16 mouse cellular contexts compared by ENCODE assay signal in genomic region chr4:156058826-156059225, GRCm38 (mm10). TPM values are rescaled to one million over a fixed set of nuclear protein-coding genes. Genes with fewer than 3 reads are reported as not detected.
DNase-seq lines count a peak whose midpoint lies in the region; ATAC-seq and TF ChIP-seq lines count a peak whose summit lies in the region.
"Had no signal": no experiment of that assay in that cellular context is flagged by ENCODE, and none has a peak within 500 bp of the region (broad histone marks: within the 10 kb centered on the region; RNA-seq: fewer than 3 reads in every experiment).

No protein-coding gene starts in this region.

- peak overlapping the region; percentile 47 for H3K4me3 ChIP-seq in kidney, embryonic 16.5 days (ENCODE audit: low read length)
- H3K4me3 ChIP-seq in ES-E14 (ENCODE audit: insufficient read depth in 1 of 2, low read depth in 1 of 2, low read length in 2 of 2, poor library complexity in 1 of 2, severe bottlenecking in 1 of 2): peak overlapping the region; percentile 57 to 66
- peak overlapping the region; percentile 30 for H3K4me3 ChIP-seq in embryonic facial prominence, embryonic 12.5 days
- peak overlapping the region; percentile 29 for H3K4me3 ChIP-seq in limb, embryonic 13.5 days
- no peak overlapping the region for H3K4me3 ChIP-seq in left cerebral cortex, adult 2 months
- H3K4me3 ChIP-seq in forebrain, embryonic 11.5 days (ENCODE audit: low read depth, low read length): no peak overlapping the region
- H3K4me3 ChIP-seq: liver, embryonic 12.5 days; megakaryocyte, embryonic 14.5 days had no signal

- H3K27ac ChIP-seq in kidney, embryonic 16.5 days (ENCODE audit: low read length): peak overlapping the region; percentile 98
- peak overlapping the region; percentile 66; the same call in 1 of the 2 replicates for H3K27ac ChIP-seq in ES-E14 (ENCODE audit: insufficient read depth, low read depth, low read length, poor library complexity, severe bottlenecking)
- H3K27ac ChIP-seq in embryonic facial prominence, embryonic 12.5 days: peak overlapping the region; percentile 43
- H3K27ac ChIP-seq in limb, embryonic 13.5 days: 0 out of 2 replicates have a peak overlapping the region, but pooled peaks have one; percentile 33
- H3K27ac ChIP-seq in left cerebral cortex, adult 2 months: no peak overlapping the region
- no peak overlapping the region for H3K27ac ChIP-seq in forebrain, embryonic 11.5 days (ENCODE audit: low read depth, low read length)
- H3K27ac ChIP-seq: liver, embryonic 12.5 days had no signal

- no peaks in the 10 kb centered on the region for H3K9me3 ChIP-seq in kidney, embryonic 16.5 days (ENCODE audit: low read length)
- H3K9me3 ChIP-seq in ES-E14 (ENCODE audit: control insufficient read depth, insufficient read depth, low read depth, low read length): no peaks in the 10 kb centered on the region
- H3K9me3 ChIP-seq in embryonic facial prominence, embryonic 12.5 days: no peaks in the 10 kb centered on the region
- H3K9me3 ChIP-seq in limb, embryonic 13.5 days: no peaks in the 10 kb centered on the region
- no peaks in the 10 kb centered on the region for H3K9me3 ChIP-seq in forebrain, embryonic 11.5 days (ENCODE audit: control insufficient read depth, low read length)
- H3K9me3 ChIP-seq: liver, embryonic 12.5 days; megakaryocyte, embryonic 14.5 days had no signal

- intact Hi-C loops in left cerebral cortex, adult 2 months (cut with DNase I): no loop called here

- WGBS in kidney, embryonic 16.5 days: 64% methylated on average over 9 of the region's 9 CpGs
- 70% methylated on average over 9 of the region's 9 CpGs for WGBS in embryonic facial prominence, embryonic 12.5 days
- WGBS in limb, embryonic 13.5 days: 74% methylated on average over 9 of the region's 9 CpGs
- 75% methylated on average over 9 of the region's 9 CpGs for WGBS in forebrain, embryonic 11.5 days

- H3K27me3 ChIP-seq in kidney, embryonic 16.5 days (ENCODE audit: insufficient read depth, low read length): no peaks in the 10 kb centered on the region
- no peaks in the 10 kb centered on the region; the same call in 1 of the 2 replicates for H3K27me3 ChIP-seq in embryonic facial prominence, embryonic 12.5 days
- no peaks in the 10 kb centered on the region for H3K27me3 ChIP-seq in limb, embryonic 13.5 days
- H3K27me3 ChIP-seq in forebrain, embryonic 11.5 days (ENCODE audit: control insufficient read depth, insufficient read depth, low read length): no peaks in the 10 kb centered on the region
- H3K27me3 ChIP-seq: CH12.LX had no signal

- peaks cover 11% of the 10 kb centered on the region for H3K4me1 ChIP-seq in kidney, embryonic 16.5 days (ENCODE audit: insufficient read depth, low read length)
- peaks cover 5 to 13% of the 10 kb centered on the region in 2 experiments; a peak in 3 of 4 replicates for H3K4me1 ChIP-seq in ES-E14 (ENCODE audit: control insufficient read depth in 2 of 2, insufficient read depth in 2 of 2, low read length in 2 of 2, poor library complexity in 1 of 2)
- no peaks in the 10 kb centered on the region for H3K4me1 ChIP-seq in embryonic facial prominence, embryonic 12.5 days
- peaks cover 12% of the 10 kb centered on the region for H3K4me1 ChIP-seq in limb, embryonic 13.5 days
- no peaks in the 10 kb centered on the region; the same call in 1 of the 2 replicates for H3K4me1 ChIP-seq in forebrain, embryonic 11.5 days (replicated peaks; ENCODE audit: control insufficient read depth, insufficient read depth, low read length)
- H3K4me1 ChIP-seq: liver, embryonic 12.5 days had no signal

- no peaks in the 10 kb centered on the region for H3K36me3 ChIP-seq in kidney, embryonic 16.5 days (ENCODE audit: insufficient read depth, low read length)
- peaks cover 3% of the 10 kb centered on the region; the same call in 1 of the 2 replicates for H3K36me3 ChIP-seq in ES-E14 (ENCODE audit: control insufficient read depth, insufficient read depth, low read length, poor library complexity, severe bottlenecking)
- no peaks in the 10 kb centered on the region for H3K36me3 ChIP-seq in embryonic facial prominence, embryonic 12.5 days
- no peaks in the 10 kb centered on the region for H3K36me3 ChIP-seq in limb, embryonic 13.5 days
- H3K36me3 ChIP-seq in forebrain, embryonic 11.5 days (ENCODE audit: control insufficient read depth, insufficient read depth, low read length): no peaks in the 10 kb centered on the region
- H3K36me3 ChIP-seq: liver, embryonic 12.5 days had no signal

- TF ChIP-seq CTCF in left cerebral cortex, adult 2 months (IDR thresholded peaks at IDR 0.05): no peak

- no peak for ATAC-seq in kidney, embryonic 16.5 days (ENCODE audit: low FRiP score, low TSS enrichment)
- no peak for ATAC-seq in embryonic facial prominence, embryonic 12.5 days (ENCODE audit: insufficient number of reproducible peaks, insufficient read depth, low FRiP score, low TSS enrichment)
- ATAC-seq in limb, embryonic 13.5 days (ENCODE audit: low FRiP score, low read depth): no peak
- no peak for ATAC-seq in forebrain, embryonic 11.5 days (replicated peaks; ENCODE audit: low FRiP score)

- peak overlapping the region; percentile 55 for H3K4me2 ChIP-seq in kidney, embryonic 16.5 days (replicated peaks; ENCODE audit: low read depth, low read length)
- peak overlapping the region; percentile 22 for H3K4me2 ChIP-seq in embryonic facial prominence, embryonic 12.5 days (replicated peaks)
- H3K4me2 ChIP-seq in limb, embryonic 13.5 days (replicated peaks): peak overlapping the region; percentile 27
- no peak overlapping the region for H3K4me2 ChIP-seq in forebrain, embryonic 11.5 days (ENCODE audit: low read depth, low read length, severe bottlenecking)
- H3K4me2 ChIP-seq: liver, embryonic 12.5 days had no signal

- in situ Hi-C loops in ES-E14 (cut with MboI; ENCODE audit: low sequenced_read_pairs in 2 of 2, unreplicated experiment in 2 of 2): no loop called here

- no peak for DNase-seq in kidney, adult 11 months
- DNase-seq in ES-E14 (ENCODE audit: low read depth, low spot score): no peak
- DNase-seq in left cerebral cortex, adult 2 months (ENCODE audit: extremely low spot score in 1 of 2, low spot score in 2 of 2): no peak
- no peak for DNase-seq in forebrain, embryonic 11.5 days (ENCODE audit: low spot score)
- DNase-seq: adrenal gland, postnatal 25 days; cerebellum, postnatal 14 days; gastrocnemius, postnatal 36 days; heart, postnatal 10 days; layer of hippocampus, postnatal 36 days had no signal

- H3K9ac ChIP-seq in kidney, embryonic 16.5 days (replicated peaks; ENCODE audit: low read length): peak overlapping the region; percentile 74
- H3K9ac ChIP-seq in ES-E14 (ENCODE audit: insufficient read depth, low read depth, low read length, poor library complexity, severe bottlenecking): peak overlapping the region; percentile 46
- peak overlapping the region; percentile 17; the same call in 1 of the 2 replicates for H3K9ac ChIP-seq in embryonic facial prominence, embryonic 12.5 days
- peak overlapping the region; percentile 56; the same call in 1 of the 2 replicates for H3K9ac ChIP-seq in limb, embryonic 13.5 days
- no peak overlapping the region for H3K9ac ChIP-seq in forebrain, embryonic 11.5 days (ENCODE audit: low read length)
- H3K9ac ChIP-seq: liver, embryonic 12.5 days had no signal

TF ChIP-seq in ES-E14, 5 proteins besides CTCF, POLR2A, EP300 and RAD21:
- TF ChIP-seq HCFC1 (IDR thresholded peaks at IDR 0.05; ENCODE audit: borderline replicate concordance, insufficient read depth, low read length) (no peak), ZC3H11A (IDR thresholded peaks at IDR 0.05; ENCODE audit: borderline replicate concordance, low read depth, low read length) (no peak), MAFK (IDR thresholded peaks at IDR 0.05; ENCODE audit: insufficient read depth, low read depth, low read length) (no peak), CHD2 (IDR thresholded peaks at IDR 0.05; ENCODE audit: low read depth, low read length) (no peak), ZNF384 (IDR thresholded peaks at IDR 0.05; ENCODE audit: low read depth, low read length) (no peak)

RNA-seq across cellular contexts. Expression of gene Ttll10, which starts 0.4 kb away (rescaled TPM):
- 7.4 and 10.1 TPM in 2 replicates for polyA plus RNA-seq in kidney, embryonic 16.5 days (2015; fragmentation: Nextera tagmentation; extraction: Ambion mirVana)
- 0.22 and 0.37 TPM in 2 replicates for total RNA-seq in ES-E14 (2012; rRNA removed)
- polyA plus RNA-seq in embryonic facial prominence, embryonic 12.5 days (2016; fragmentation: Nextera tagmentation; extraction: Ambion mirVana): 1.0 and 1.5 TPM in 2 replicates
- polyA plus RNA-seq in limb, embryonic 13.5 days (2015; fragmentation: Nextera tagmentation; extraction: Ambion mirVana): 0.70 and 1.1 TPM in 2 replicates
- total RNA-seq in left cerebral cortex, adult 2 months (2021): under 1 TPM in 1 of 2 experiments, not detected in 1; 0.79 TPM
- polyA plus RNA-seq in forebrain, embryonic 11.5 days (2014; fragmentation: Nextera tagmentation; extraction: Ambion mirVana): 0.23 and 0.33 TPM in 2 replicates
- total RNA-seq: gastrocnemius, postnatal 36 days; heart, postnatal 10 days had no signal

RNA-seq across cellular contexts. Expression of gene Tnfrsf18, which starts 32.9 kb away (rescaled TPM):
- polyA plus RNA-seq in kidney, embryonic 16.5 days (2015; fragmentation: Nextera tagmentation; extraction: Ambion mirVana): 1.3 and 2.5 TPM in 2 replicates
- 0.62 and 1.1 TPM in 2 replicates for total RNA-seq in ES-E14 (2012; rRNA removed)
- polyA plus RNA-seq in embryonic facial prominence, embryonic 12.5 days (2016; fragmentation: Nextera tagmentation; extraction: Ambion mirVana): 1.9 and 2.3 TPM in 2 replicates
- polyA plus RNA-seq in limb, embryonic 13.5 days (2015; fragmentation: Nextera tagmentation; extraction: Ambion mirVana): 2.8 and 2.9 TPM in 2 replicates
- not detected for total RNA-seq in left cerebral cortex, adult 2 months (2021)
- 1.1 and 1.9 TPM in 2 replicates for polyA plus RNA-seq in forebrain, embryonic 11.5 days (2014; fragmentation: Nextera tagmentation; extraction: Ambion mirVana)
- total RNA-seq: adrenal gland, postnatal 25 days; layer of hippocampus, postnatal 36 days had no signal
- polyA plus RNA-seq: testis, adult 2 months had no signal

RNA-seq across cellular contexts. Expression of gene Tnfrsf4, which starts 45.2 kb away (rescaled TPM):
- polyA plus RNA-seq in kidney, embryonic 16.5 days (2015; fragmentation: Nextera tagmentation; extraction: Ambion mirVana): 0.90 and 1.2 TPM in 2 replicates
- total RNA-seq in ES-E14 (2012; rRNA removed): 2.4 and 2.6 TPM in 2 replicates
- 0.70 and 1.1 TPM in 2 replicates for polyA plus RNA-seq in embryonic facial prominence, embryonic 12.5 days (2016; fragmentation: Nextera tagmentation; extraction: Ambion mirVana)
- 0.80 and 0.85 TPM in 2 replicates for polyA plus RNA-seq in limb, embryonic 13.5 days (2015; fragmentation: Nextera tagmentation; extraction: Ambion mirVana)
- 1 to 10 TPM; 1.7 to 2.4 TPM for total RNA-seq in left cerebral cortex, adult 2 months (2021)
- 0.53 and 0.75 TPM in 2 replicates for polyA plus RNA-seq in forebrain, embryonic 11.5 days (2014; fragmentation: Nextera tagmentation; extraction: Ambion mirVana)

RNA-seq across cellular contexts. Expression of gene 9430015G10Rik, which starts 51.0 kb away (rescaled TPM):
- polyA plus RNA-seq in kidney, embryonic 16.5 days (2015; fragmentation: Nextera tagmentation; extraction: Ambion mirVana): 48.3 and 48.7 TPM in 2 replicates
- total RNA-seq in ES-E14 (2012; rRNA removed): 83.4 and 131 TPM in 2 replicates
- 54.8 and 55.5 TPM in 2 replicates for polyA plus RNA-seq in embryonic facial prominence, embryonic 12.5 days (2016; fragmentation: Nextera tagmentation; extraction: Ambion mirVana)
- 45.2 and 48.7 TPM in 2 replicates for polyA plus RNA-seq in limb, embryonic 13.5 days (2015; fragmentation: Nextera tagmentation; extraction: Ambion mirVana)
- 10 to 100 TPM; 30.7 to 34.7 TPM for total RNA-seq in left cerebral cortex, adult 2 months (2021)
- 83.6 and 84.0 TPM in 2 replicates for polyA plus RNA-seq in forebrain, embryonic 11.5 days (2014; fragmentation: Nextera tagmentation; extraction: Ambion mirVana)

Comparison
In these comparisons a context has a peak if more than half of its experiments do, and no peak if none do; other contexts are left out.
1. H3K27ac ChIP-seq: peak in kidney, embryonic 16.5 days (single experiment), ES-E14 (single experiment), embryonic facial prominence, embryonic 12.5 days (single experiment) and limb, embryonic 13.5 days (single experiment); none in left cerebral cortex, adult 2 months (single experiment) and forebrain, embryonic 11.5 days (single experiment).
2. H3K4me3 ChIP-seq: peak in kidney, embryonic 16.5 days (single experiment), ES-E14 (2 of 2), embryonic facial prominence, embryonic 12.5 days (single experiment) and limb, embryonic 13.5 days (single experiment); none in left cerebral cortex, adult 2 months (single experiment) and forebrain, embryonic 11.5 days (single experiment).